Mouse (Mus musculus) heart, postnatal 0 days (tissue): ENCODE results near the gene Pik3cd. TPM values are rescaled to one million over a fixed set of nuclear protein-coding genes. Genes with fewer than 3 reads are reported as not detected.

Source experiments
- ATAC-seq: fragments of 200-750 bp; cut with Nextera tagmentation; 2 replicates; pipeline ENCODE4 v1.8.0; 2017; ENCODE audit warnings: low read depth, moderate number of reproducible peaks, moderate library complexity; ENCODE audit not compliant: insufficient read depth
- DNase-seq: peaks from one replicate; pipeline ENCODE4 v3.0.0-alpha.2; 2016; ENCODE audit warnings: low spot score
- H3K27ac ChIP-seq: fragments of 300-500 bp; sonication (generic); 2 replicates; pipeline ENCODE4 v1.5.1; 2014; ENCODE audit warnings: low read depth, mild to moderate bottlenecking
- H3K27me3 ChIP-seq: fragments of 300-500 bp; sonication (generic); 2 replicates; pipeline ENCODE4 v1.6.1; 2014; ENCODE audit warnings: low read length, mixed read lengths; ENCODE audit not compliant: control insufficient read depth, insufficient read depth
- H3K36me3 ChIP-seq: fragments of 300-500 bp; sonication (generic); replicated peaks from 2 replicates; pipeline ENCODE4 v1.6.1; 2014; ENCODE audit warnings: low read length, mixed read lengths; ENCODE audit not compliant: control insufficient read depth, insufficient read depth
- H3K4me1 ChIP-seq: fragments of 300-500 bp; sonication (generic); 2 replicates; pipeline ENCODE4 v1.6.1; 2014; ENCODE audit warnings: antibody characterized with exemption; ENCODE audit not compliant: control insufficient read depth, insufficient read depth
- H3K4me2 ChIP-seq: fragments of 300-500 bp; sonication (generic); 2 replicates; pipeline ENCODE4 v1.6.1; 2014; ENCODE audit warnings: low read depth, mild to moderate bottlenecking, low read length, moderate library complexity
- H3K4me3 ChIP-seq: fragments of 300-500 bp; sonication (generic); 2 replicates; pipeline ENCODE4 v1.5.1; 2014; ENCODE audit warnings: low read depth, low read length
- H3K9ac ChIP-seq: fragments of 300-500 bp; sonication (generic); replicated peaks from 2 replicates; pipeline ENCODE4 v1.6.1; 2014; ENCODE audit warnings: low read depth, low read length, mixed read lengths
- H3K9me3 ChIP-seq: fragments of 300-500 bp; sonication (generic); replicated peaks from 2 replicates; pipeline ENCODE4 v1.6.1; 2016; ENCODE audit warnings: low read length; ENCODE audit not compliant: control insufficient read depth
- CTCF ChIP-seq: IDR thresholded peaks from 2 replicates; pipeline ENCODE4 v1.5.1; 2016; ENCODE audit warnings: antibody characterized with exemption, control low read depth, low read depth
- EP300 ChIP-seq: IDR thresholded peaks from 2 replicates; pipeline ENCODE4 v1.6.1; 2016; ENCODE audit warnings: antibody characterized with exemption, low read depth
- WGBS: fragments of 180-500 bp; shearing (Covaris S2); extraction: QIAGEN DNeasy Blood & Tissue Kit; methylation state at CpG from one replicate; pipeline ENCODE4 v1.1.7; 2014; 5-methylcytosine and 5-hydroxymethylcytosine counted together
- polyA plus RNA-seq: library from polyadenylated mRNA; unstranded; fragments of >200 nt; fragmentation: Nextera tagmentation; extraction: Ambion mirVana; gene quantifications from 2 replicates; pipeline ENCODE4 v1.2.1, GENCODE M21; 2015
- total RNA-seq: library from RNA; depleted of rRNA; stranded (reverse); fragments of >200 nt; gene quantifications from 2 replicates; pipeline ENCODE4 v1.2.3, GENCODE M21; 2014; ENCODE audit warnings: low replicate concordance

The Pik3cd gene
- total and polyA plus RNA-seq, 2 experiments from 2014 or later, result 1.3 to 14.8 TPM

DNA sequence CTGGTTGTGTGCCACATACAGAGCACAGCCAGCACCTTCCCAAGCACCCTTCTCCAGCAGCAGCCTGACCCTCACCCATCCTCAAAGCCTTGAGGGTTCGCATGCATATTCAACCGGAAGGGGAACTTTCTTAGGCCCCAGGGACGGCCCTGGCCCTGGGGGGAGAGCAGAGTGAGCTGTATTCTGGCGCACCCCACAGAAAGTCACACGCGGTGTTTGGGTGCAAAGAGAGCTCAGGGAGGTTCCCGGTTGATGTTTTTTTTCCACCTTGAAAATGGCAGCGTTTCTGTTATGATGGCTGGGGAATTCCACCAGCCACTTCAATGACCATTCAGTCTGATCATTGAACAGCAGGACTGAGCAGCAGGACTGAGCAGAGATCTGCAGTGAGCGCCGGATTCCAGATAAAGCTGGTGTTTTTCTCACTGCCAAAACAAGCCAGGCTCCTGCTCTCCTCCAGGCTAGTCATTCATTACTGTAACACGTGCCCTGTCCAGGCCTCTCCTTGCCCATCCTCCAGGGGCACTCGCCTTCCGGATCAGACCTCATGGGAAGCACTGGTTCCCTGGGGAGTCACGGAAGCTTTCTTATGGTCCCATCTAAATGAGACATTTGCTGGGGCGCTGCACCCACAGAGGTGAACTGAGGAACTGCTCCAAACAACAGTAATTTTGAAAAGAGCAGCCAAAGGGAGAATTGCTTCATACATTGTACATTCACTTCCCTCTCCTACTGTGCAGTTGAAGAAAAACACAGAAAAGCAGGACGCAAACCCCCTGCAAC lies 6.0 kb downstream of the Pik3cd start:
- Histone ChIP-seq H3K4me2 (peak overlapping the region; percentile 32; the same call in 1 of the 2 replicates), H3K27me3 (peaks cover 7% of the 10 kb centered on the region; the same call in 1 of the 2 replicates), H3K27ac (no peak overlapping the region), H3K36me3 (no peaks in the 10 kb centered on the region), H3K9ac (no peak overlapping the region), H3K4me1 (peaks cover 8% of the 10 kb centered on the region), H3K9me3 (no peaks in the 10 kb centered on the region), H3K4me3 (no peak overlapping the region)
- ATAC-seq (peak; percentile 59), DNase-seq (peak; percentile 36)
- WGBS, result 24% methylated on average over 16 of the region's 16 CpGs
- TF ChIP-seq CTCF (peak; percentile 11; the same call in 1 of the 2 replicates), EP300 (no peak)

DNA sequence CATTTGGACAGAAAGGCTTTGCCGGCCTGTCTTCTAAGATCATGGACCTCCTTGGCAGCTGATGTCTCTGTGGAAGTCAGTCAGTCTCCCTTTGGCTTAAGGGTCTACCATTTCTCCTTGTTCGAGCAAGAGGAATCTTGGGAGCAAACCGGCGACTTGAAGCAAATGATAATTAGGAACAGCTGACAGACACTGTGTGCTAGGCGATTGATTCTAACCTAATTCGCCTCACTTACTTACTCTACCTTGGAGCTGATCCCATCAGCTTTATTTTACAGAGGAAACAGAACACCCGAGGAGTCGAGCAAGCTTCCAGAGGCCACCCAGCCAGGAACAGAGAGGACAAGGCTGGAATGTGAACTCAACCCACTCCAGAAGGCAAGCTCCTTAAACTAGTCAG lies 11.0 kb downstream of the Pik3cd start:
- H3K9me3 ChIP-seq, result no peaks in the 10 kb centered on the region
- H3K9ac ChIP-seq, result no peak overlapping the region
- WGBS, result 68% methylated on average over 8 of the region's 8 CpGs
- TF ChIP-seq EP300 (no peak), CTCF (no peak)
- H3K36me3 ChIP-seq, result no peaks in the 10 kb centered on the region
- 0 out of 2 replicates have a peak overlapping the region, but pooled peaks have one; percentile 20 for H3K27ac ChIP-seq
- peaks cover 17% of the 10 kb centered on the region for H3K4me1 ChIP-seq
- H3K4me3 ChIP-seq, result no peak overlapping the region
- no peak overlapping the region for H3K4me2 ChIP-seq
- DNase-seq (no peak), ATAC-seq (no peak)
- no peaks in the 10 kb centered on the region for H3K27me3 ChIP-seq

DNA sequence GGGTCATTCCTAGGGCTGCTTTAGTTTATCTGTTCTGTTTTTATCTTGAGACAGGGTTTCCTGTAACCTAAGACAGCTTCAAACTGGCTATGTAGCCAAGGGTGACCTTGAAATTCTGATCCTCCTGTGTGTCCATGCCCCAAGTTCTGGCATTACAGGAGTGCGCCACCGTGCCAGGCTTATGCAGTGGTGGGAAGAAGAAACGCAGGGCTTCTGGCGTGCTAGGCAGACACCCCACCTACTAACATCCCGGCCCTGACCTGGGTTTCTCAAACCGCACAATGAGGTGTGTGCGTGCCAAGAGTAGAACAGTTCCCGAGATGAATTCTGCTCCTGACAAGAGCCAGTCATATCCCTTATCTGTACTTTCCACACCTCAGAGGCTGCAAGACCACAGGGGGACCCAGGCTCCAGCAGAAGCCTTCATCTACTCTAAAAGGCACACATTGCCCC lies 11.5 kb downstream of the Pik3cd start:
- Histone ChIP-seq H3K36me3 (no peaks in the 10 kb centered on the region), H3K4me1 (peaks cover 14% of the 10 kb centered on the region), H3K9ac (no peak overlapping the region), H3K4me2 (no peak overlapping the region), H3K27me3 (no peaks in the 10 kb centered on the region), H3K27ac (peak overlapping the region; percentile 20; the same call in 1 of the 2 replicates), H3K9me3 (no peaks in the 10 kb centered on the region), H3K4me3 (no peak overlapping the region)
- DNase-seq (peak; percentile 59), ATAC-seq (peak; percentile 75)
- TF ChIP-seq CTCF, result 0 out of 2 replicates have a peak, but pooled peaks have one; percentile 6
- TF ChIP-seq EP300, result no peak
- WGBS, result 18% methylated on average over 8 of the region's 8 CpGs

DNA sequence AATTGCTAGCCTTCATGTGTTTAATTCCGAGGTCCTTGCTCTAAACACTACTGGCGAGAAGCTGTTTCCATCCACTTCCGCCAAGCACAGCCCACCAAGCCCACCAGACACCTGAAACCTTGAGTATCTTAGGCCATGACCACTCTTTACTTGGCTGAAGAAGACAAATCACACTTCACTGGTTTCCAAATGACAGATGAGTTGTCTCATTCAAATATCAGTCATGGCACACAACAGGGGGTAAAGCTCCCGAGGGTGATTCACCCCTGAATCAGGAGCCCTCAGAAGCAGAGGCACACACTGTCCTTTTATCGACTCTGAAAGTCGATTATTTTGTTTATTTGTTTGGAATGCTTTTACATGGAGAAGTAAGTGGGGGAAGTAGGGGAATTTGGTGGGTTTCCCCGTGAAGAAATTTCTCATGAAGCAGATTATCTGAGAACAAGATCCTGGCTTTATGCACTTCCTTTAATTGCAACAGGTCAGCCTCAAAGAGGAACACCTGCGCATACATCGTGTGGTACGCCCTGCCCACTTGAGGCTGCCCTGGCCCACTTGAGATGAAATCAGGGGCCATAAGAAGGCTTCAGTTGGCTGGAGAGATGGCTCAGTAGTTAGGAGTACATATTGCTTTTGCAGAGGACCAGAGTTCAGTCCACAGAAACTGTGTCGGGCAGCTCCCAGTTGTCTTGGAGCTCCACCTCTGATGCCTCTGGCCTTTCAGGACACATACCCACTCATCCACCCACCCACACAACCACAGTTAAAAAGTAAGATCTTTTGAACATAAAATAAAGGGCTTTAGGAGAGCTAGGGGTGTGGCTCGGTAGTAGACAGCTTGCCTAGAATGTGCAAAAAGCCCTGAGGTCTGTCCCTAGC lies 12.3 kb downstream of the Pik3cd start:
- peak overlapping the region; percentile 13; the same call in 1 of the 2 replicates for H3K27ac ChIP-seq

DNA sequence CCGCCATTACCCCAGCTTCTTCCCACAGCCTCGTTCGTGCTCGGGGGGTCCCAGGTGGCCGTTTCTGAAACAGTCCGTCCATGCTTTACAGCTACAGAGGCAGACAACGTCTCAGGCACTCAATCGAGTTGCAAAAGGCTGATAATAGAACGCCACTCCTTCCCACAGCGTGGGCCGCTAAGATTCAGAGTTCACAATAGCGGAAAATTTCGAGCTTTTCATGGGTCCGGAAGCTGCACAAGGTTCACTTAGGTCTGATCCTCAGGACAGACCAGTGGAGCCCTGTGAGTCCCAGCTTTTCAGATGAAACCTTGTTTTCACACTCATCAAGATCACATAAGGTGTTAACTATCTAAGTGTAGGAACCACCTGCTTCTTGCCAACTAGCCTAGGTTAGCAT lies 13.5 kb downstream of the Pik3cd start:
- Histone ChIP-seq H3K9me3 (no peaks in the 10 kb centered on the region), H3K36me3 (no peaks in the 10 kb centered on the region), H3K9ac (no peak overlapping the region), H3K27ac (no peak overlapping the region), H3K4me3 (no peak overlapping the region), H3K27me3 (0 out of 2 replicates have a peak, but pooled peaks cover 6% of the 10 kb centered on the region), H3K4me2 (no peak overlapping the region), H3K4me1 (peaks cover 14% of the 10 kb centered on the region)
- ATAC-seq, result no peak
- TF ChIP-seq CTCF, result no peak
- TF ChIP-seq EP300, result no peak
- DNase-seq, result no peak
- 80% methylated on average over 14 of the region's 14 CpGs for WGBS

More for the DNA sequence above, 12.3 kb downstream of the Pik3cd start:
- Histone ChIP-seq H3K36me3 (no peaks in the 10 kb centered on the region), H3K4me1 (peaks cover 14% of the 10 kb centered on the region), H3K4me2 (no peak overlapping the region), H3K27me3 (0 out of 2 replicates have a peak, but pooled peaks cover 2% of the 10 kb centered on the region), H3K9me3 (no peaks in the 10 kb centered on the region), H3K4me3 (no peak overlapping the region), H3K9ac (no peak overlapping the region)
- ATAC-seq, result no peak
- TF ChIP-seq CTCF (no peak), EP300 (no peak)
- 81% methylated on average over 12 of the region's 12 CpGs for WGBS
- no peak for DNase-seq
